Mouse (Mus musculus): Measurements from ENCODE around the gene Pla2g1b.
A peak's percentile ranks its signal among the peaks of the same experiment; 100 is the strongest.

GRCm38 (mm10) chr5:115470766-115471531 is 4.9 kb downstream of the Pla2g1b start:
- TF ChIP-seq CTCF (IDR thresholded peaks at IDR 0.05; ENCODE audit: low read depth, low read length), result peak; percentile 77; the same call in 1 of the 2 replicates
- TF ChIP-seq POLR2A (IDR thresholded peaks at IDR 0.05; ENCODE audit: extremely low read depth, insufficient read depth, low read length), result no peak

Measured in liver, adult 2 months (tissue).